Mouse (Mus musculus): ENCODE results near the gene Kir3dl1.
"Not testable (repeated sequence)": the region's sequence is repeated elsewhere in the genome, so short reads cannot be mapped to it uniquely, and the experiment has no call there.

Kir3dl1 gene

DNA sequence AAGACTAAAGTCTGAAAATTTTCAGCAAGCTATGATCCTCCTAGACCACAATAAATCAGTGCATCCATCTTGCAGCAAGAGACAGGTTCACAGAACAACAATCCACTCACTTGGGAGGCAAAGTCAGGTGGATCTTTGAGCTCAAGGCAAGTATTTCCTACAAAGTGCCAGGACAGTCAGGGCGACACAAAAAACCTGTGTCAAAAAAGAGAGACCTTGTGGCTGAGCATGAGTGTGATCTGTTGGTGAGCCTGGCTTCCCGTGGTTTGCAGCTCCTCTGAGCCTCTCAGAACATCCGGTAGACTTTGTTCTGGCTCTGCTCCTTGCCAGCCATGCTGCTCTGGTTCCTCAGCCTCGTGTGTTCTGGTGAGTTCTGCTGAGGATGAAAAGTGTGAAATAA is at the start of gene Kir3dl1:
Gene Kir3dl1, plus strand, starts transcription at position 301 of the 400 bp plus-strand sequence.
- DNase-seq, result not testable (repeated sequence)

DNA sequence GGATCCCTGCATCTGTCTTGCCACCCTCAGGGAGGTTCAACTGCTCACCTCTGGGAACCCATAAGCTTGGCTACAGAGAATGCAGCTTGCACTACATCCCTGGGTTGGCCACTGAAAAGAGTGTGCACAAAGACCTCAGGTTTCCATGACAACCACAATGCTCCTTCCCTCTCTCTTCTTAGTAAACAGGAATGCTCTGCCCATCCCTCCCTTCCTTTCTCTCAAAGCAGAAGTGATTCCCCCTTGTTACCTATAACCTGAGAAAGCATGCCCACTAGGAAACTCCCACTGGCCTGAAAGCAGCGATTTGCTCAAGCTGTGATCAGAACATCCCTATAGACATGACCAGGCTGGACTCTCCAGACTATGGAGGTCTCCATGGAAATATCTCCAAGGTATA is 26.2 kb downstream of the Kir3dl1 start, which contains the start of gene Kir3dl2:
Gene Kir3dl2, minus strand, starts transcription at position 101 of the 400 bp plus-strand sequence.
- DNase-seq, result not testable (repeated sequence)

DNA sequence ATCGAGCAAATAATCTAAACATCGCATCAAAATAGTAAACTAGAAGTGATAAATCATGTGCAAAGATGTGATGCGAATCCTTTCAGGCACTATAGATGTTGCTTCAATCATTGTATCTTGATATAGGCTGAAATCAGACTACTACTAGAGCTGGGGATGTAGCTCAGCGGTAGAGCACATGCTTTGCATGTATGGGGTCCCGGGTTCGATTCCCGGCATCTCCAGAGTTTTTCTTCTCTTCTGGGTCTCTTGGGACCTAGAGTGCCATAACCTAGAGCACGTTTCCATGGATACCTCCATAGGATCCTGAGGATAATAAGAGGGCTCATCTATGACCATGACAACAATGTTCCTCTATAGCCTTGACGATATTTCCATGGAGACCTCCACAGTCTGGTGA is 51.3 kb downstream of the Kir3dl1 start:
- not testable (repeated sequence) for DNase-seq
